Mouse (Mus musculus): ENCODE measurements around the gene Cdc37l1.

Cdc37l1 gene

GRCm38 (mm10) chr19:29049401-29050075 is 59.4 kb downstream of the Cdc37l1 start:
- DNase-seq: peak; percentile 63 to 70

- DNase-seq: peak; percentile 64 to 78
These were observed 60.2 kb downstream of the Cdc37l1 start for GRCm38 (mm10) chr19:29050186-29050980.

- no peak for DNase-seq
These were observed 62.6 kb downstream of the Cdc37l1 start for GRCm38 (mm10) chr19:29052786-29053185.

GRCm38 (mm10) chr19:29054594-29054993 is 64.4 kb downstream of the Cdc37l1 start:
- no peak for DNase-seq

GRCm38 (mm10) chr19:29055469-29055868 is 65.3 kb downstream of the Cdc37l1 start:
- no peak for DNase-seq

- no peak for DNase-seq
These were observed 68.6 kb downstream of the Cdc37l1 start for GRCm38 (mm10) chr19:29058741-29059140.

- no peak for DNase-seq
These were observed 69.5 kb downstream of the Cdc37l1 start for GRCm38 (mm10) chr19:29059688-29060087.

- no peak for DNase-seq
These were observed 70.1 kb downstream of the Cdc37l1 start for GRCm38 (mm10) chr19:29060299-29060698.

- no peak for DNase-seq
These were observed 72.9 kb downstream of the Cdc37l1 start for GRCm38 (mm10) chr19:29063009-29063408.

GRCm38 (mm10) chr19:29063577-29064363 is 73.6 kb downstream of the Cdc37l1 start:
- peak; percentile 91 to 94 for DNase-seq

GRCm38 (mm10) chr19:29064451-29065102 is 74.4 kb downstream of the Cdc37l1 start:
- peak; percentile 34 to 40 for DNase-seq

GRCm38 (mm10) chr19:29066981-29067471 is 76.9 kb downstream of the Cdc37l1 start:
- peak; percentile 90 to 91 for DNase-seq

- no peak for DNase-seq
These were observed 79.0 kb downstream of the Cdc37l1 start for GRCm38 (mm10) chr19:29069195-29069594.

- DNase-seq: no peak
These were observed 84.7 kb downstream of the Cdc37l1 start for GRCm38 (mm10) chr19:29074802-29075201.
